Mouse (Mus musculus) liver, embryonic 12.5 days (tissue): ENCODE measurements around the gene Wdhd1. TPM values are rescaled to one million over a fixed set of nuclear protein-coding genes. Genes with fewer than 3 reads are reported as not detected.
A peak's percentile ranks its signal among the peaks of the same experiment; 100 is the strongest.

Experiments used
- ATAC-seq: fragments of 200-750 bp; cut with Nextera tagmentation; 2 replicates; pipeline ENCODE4 v1.8.0; 2017; ENCODE audit warnings: moderate number of reproducible peaks, mild to moderate bottlenecking, moderate library complexity
- H3K27ac ChIP-seq: fragments of 300-500 bp; sonication (generic); 2 replicates; pipeline ENCODE4 v1.5.1; 2016; ENCODE audit warnings: mild to moderate bottlenecking
- H3K27me3 ChIP-seq: fragments of 300-500 bp; sonication (generic); replicated peaks from 2 replicates; pipeline ENCODE4 v1.6.1; 2016; ENCODE audit warnings: mild to moderate bottlenecking, moderate library complexity
- H3K36me3 ChIP-seq: fragments of 300-500 bp; sonication (generic); 2 replicates; pipeline ENCODE4 v1.6.1; 2016; ENCODE audit warnings: mild to moderate bottlenecking, moderate library complexity
- H3K4me1 ChIP-seq: fragments of 300-500 bp; sonication (generic); 2 replicates; pipeline ENCODE4 v1.6.1; 2016
- H3K4me2 ChIP-seq: fragments of 300-500 bp; sonication (generic); 2 replicates; pipeline ENCODE4 v1.6.1; 2016; ENCODE audit warnings: mild to moderate bottlenecking, moderate library complexity
- H3K4me3 ChIP-seq: fragments of 300-500 bp; sonication (generic); 2 replicates; pipeline ENCODE4 v1.5.1; 2016; ENCODE audit warnings: mild to moderate bottlenecking, moderate library complexity
- H3K9ac ChIP-seq: fragments of 300-500 bp; sonication (generic); 2 replicates; pipeline ENCODE4 v1.6.1; 2016; ENCODE audit warnings: mild to moderate bottlenecking, moderate library complexity
- H3K9me3 ChIP-seq: fragments of 300-500 bp; sonication (generic); replicated peaks from 2 replicates; pipeline ENCODE4 v1.6.1; 2016; ENCODE audit warnings: mild to moderate bottlenecking, moderate library complexity
- WGBS: fragments of 180-500 bp; shearing (Covaris S2); methylation state at CpG from one replicate; pipeline ENCODE4 v1.1.7; 2016; ENCODE audit not compliant: insufficient replicate concordance; 5-methylcytosine and 5-hydroxymethylcytosine counted together
- polyA plus RNA-seq: library from polyadenylated mRNA; unstranded; fragments of >200 nt; fragmentation: Nextera tagmentation; extraction: Ambion mirVana; gene quantifications from 2 replicates; pipeline ENCODE4 v1.2.1, GENCODE M21; 2016

Wdhd1 gene
- polyA plus RNA-seq, 1 experiment from 2014 or later, result 58.1 TPM

GRCm38 (mm10) chr14:47298819-47299261 lies 22.2 kb upstream of the Wdhd1 start:
- H3K4me1 ChIP-seq, result peaks cover 71% of the 10 kb centered on the region
- no peaks in the 10 kb centered on the region for H3K27me3 ChIP-seq
- no peaks in the 10 kb centered on the region for H3K9me3 ChIP-seq
- H3K36me3 ChIP-seq, result peaks cover 28% of the 10 kb centered on the region
- ATAC-seq, result peak; percentile 43
- H3K27ac ChIP-seq, result peak overlapping the region; percentile 87
- H3K4me2 ChIP-seq, result peak overlapping the region; percentile 71
- peak overlapping the region; percentile 95 for H3K9ac ChIP-seq
- WGBS, result under 1% methylated on average over 15 of the region's 15 CpGs
- H3K4me3 ChIP-seq, result peak overlapping the region; percentile 74

GRCm38 (mm10) chr14:47298408-47298792 lies 21.7 kb upstream of the Wdhd1 start:
- peak overlapping the region; percentile 71 for H3K4me2 ChIP-seq
- H3K27ac ChIP-seq, result peak overlapping the region; percentile 87
- H3K9me3 ChIP-seq, result no peaks in the 10 kb centered on the region
- peak; percentile 61 for ATAC-seq
- peak overlapping the region; percentile 74 for H3K4me3 ChIP-seq
- H3K4me1 ChIP-seq, result peaks cover 67% of the 10 kb centered on the region
- peak overlapping the region; percentile 95 for H3K9ac ChIP-seq
- peaks cover 26% of the 10 kb centered on the region for H3K36me3 ChIP-seq
- under 1% methylated on average over 35 of the region's 38 CpGs for WGBS
- no peaks in the 10 kb centered on the region for H3K27me3 ChIP-seq

GRCm38 (mm10) chr14:47297785-47298407 lies 21.2 kb upstream of the Wdhd1 start, which contains the start of gene Mapk1ip1l:
Mapk1ip1l (plus strand) TSS chr14:47298266.
- Histone ChIP-seq H3K4me1 (peaks cover 62% of the 10 kb centered on the region), H3K27ac (peak within 1 kb of the TSS; percentile 87), H3K36me3 (peaks cover 23% of the 10 kb centered on the region), H3K4me2 (peak within 1 kb of the TSS; percentile 71), H3K9me3 (no peaks in the 10 kb centered on the region), H3K27me3 (no peaks in the 10 kb centered on the region), H3K9ac (peak within 1 kb of the TSS; percentile 95), H3K4me3 (peak within 1 kb of the TSS; percentile 74)
- ATAC-seq, result peak; percentile 81
- WGBS, result under 1% methylated on average over 34 of the region's 34 CpGs

- WGBS, result 33% methylated on average over 2 of the region's 2 CpGs
- H3K36me3 ChIP-seq, result peaks cover 21% of the 10 kb centered on the region
- peaks cover 51% of the 10 kb centered on the region for H3K4me1 ChIP-seq
- no peaks in the 10 kb centered on the region for H3K9me3 ChIP-seq
- H3K4me2 ChIP-seq, result no peak overlapping the region; the same call in 1 of the 2 replicates
- H3K9ac ChIP-seq, result no peak overlapping the region; the same call in 1 of the 2 replicates
- H3K4me3 ChIP-seq, result no peak overlapping the region
- H3K27ac ChIP-seq, result peak overlapping the region; percentile 87
- ATAC-seq, result no peak
- H3K27me3 ChIP-seq, result no peaks in the 10 kb centered on the region
These were observed 19.6 kb upstream of the Wdhd1 start for GRCm38 (mm10) chr14:47296232-47296631.

GRCm38 (mm10) chr14:47294136-47294535 lies 17.5 kb upstream of the Wdhd1 start:
- Histone ChIP-seq H3K4me3 (no peak overlapping the region), H3K4me2 (0 out of 2 replicates have a peak overlapping the region, but pooled peaks have one; percentile 10), H3K27me3 (no peaks in the 10 kb centered on the region), H3K4me1 (peaks cover 33% of the 10 kb centered on the region), H3K9me3 (no peaks in the 10 kb centered on the region), H3K9ac (no peak overlapping the region), H3K27ac (peak overlapping the region; percentile 22; the same call in 1 of the 2 replicates), H3K36me3 (peaks cover 28% of the 10 kb centered on the region)
- 63% methylated on average over 4 of the region's 4 CpGs for WGBS
- no peak for ATAC-seq

- Histone ChIP-seq H3K36me3 (peaks cover 33% of the 10 kb centered on the region), H3K27me3 (no peaks in the 10 kb centered on the region)
These were observed 15.1 kb upstream of the Wdhd1 start for GRCm38 (mm10) chr14:47291772-47292171.

GRCm38 (mm10) chr14:47287021-47287420 lies 10.4 kb upstream of the Wdhd1 start:
- no peak for ATAC-seq

More at GRCm38 (mm10) chr14:47291772-47292171, 15.1 kb upstream of the Wdhd1 start:
- no peak for ATAC-seq
- Histone ChIP-seq H3K27ac (no peak overlapping the region), H3K9me3 (no peaks in the 10 kb centered on the region), H3K9ac (no peak overlapping the region), H3K4me3 (no peak overlapping the region), H3K4me2 (no peak overlapping the region), H3K4me1 (peaks cover 26% of the 10 kb centered on the region)
- 81% methylated on average over 1 of the region's 1 CpGs for WGBS

GRCm38 (mm10) chr14:47286215-47286614 lies 9.6 kb upstream of the Wdhd1 start:
- WGBS, result 64% methylated on average over 1 of the region's 1 CpGs
- Histone ChIP-seq H3K9me3 (no peaks in the 10 kb centered on the region), H3K36me3 (peaks cover 46% of the 10 kb centered on the region), H3K9ac (no peak overlapping the region), H3K27me3 (no peaks in the 10 kb centered on the region), H3K4me2 (no peak overlapping the region), H3K27ac (peak overlapping the region; percentile 45; the same call in 1 of the 2 replicates), H3K4me3 (no peak overlapping the region), H3K4me1 (peaks cover 37% of the 10 kb centered on the region)
- ATAC-seq, result peak; percentile 72

More at GRCm38 (mm10) chr14:47287021-47287420, 10.4 kb upstream of the Wdhd1 start:
- H3K4me1 ChIP-seq, result peaks cover 37% of the 10 kb centered on the region
- no peaks in the 10 kb centered on the region for H3K9me3 ChIP-seq
- H3K36me3 ChIP-seq, result peaks cover 46% of the 10 kb centered on the region
- H3K4me3 ChIP-seq, result no peak overlapping the region
- H3K27me3 ChIP-seq, result no peaks in the 10 kb centered on the region
- H3K9ac ChIP-seq, result no peak overlapping the region
- 0 out of 2 replicates have a peak overlapping the region, but pooled peaks have one; percentile 15 for H3K4me2 ChIP-seq
- 63% methylated on average over 5 of the region's 5 CpGs for WGBS
- no peak overlapping the region for H3K27ac ChIP-seq

GRCm38 (mm10) chr14:47285271-47285670 lies 8.6 kb upstream of the Wdhd1 start:
- H3K4me2 ChIP-seq, result no peak overlapping the region
- H3K36me3 ChIP-seq, result peaks cover 47% of the 10 kb centered on the region
- no peaks in the 10 kb centered on the region for H3K9me3 ChIP-seq
- H3K4me1 ChIP-seq, result peaks cover 37% of the 10 kb centered on the region
- H3K27ac ChIP-seq, result peak overlapping the region; percentile 62; the same call in 1 of the 2 replicates
- no peak for ATAC-seq
- no peak overlapping the region for H3K4me3 ChIP-seq
- no peaks in the 10 kb centered on the region for H3K27me3 ChIP-seq
- WGBS, result 89% methylated on average over 2 of the region's 2 CpGs
- H3K9ac ChIP-seq, result no peak overlapping the region

- H3K36me3 ChIP-seq, result peaks cover 41% of the 10 kb centered on the region
- H3K4me1 ChIP-seq, result peaks cover 40% of the 10 kb centered on the region
- ATAC-seq, result no peak
- no peaks in the 10 kb centered on the region for H3K27me3 ChIP-seq
- H3K4me2 ChIP-seq, result no peak overlapping the region
- H3K9ac ChIP-seq, result no peak overlapping the region
- H3K9me3 ChIP-seq, result no peaks in the 10 kb centered on the region
- no peak overlapping the region for H3K4me3 ChIP-seq
- 64% methylated on average over 7 of the region's 7 CpGs for WGBS
- H3K27ac ChIP-seq, result no peak overlapping the region
These were observed 6.9 kb upstream of the Wdhd1 start for GRCm38 (mm10) chr14:47283568-47283967.

- Histone ChIP-seq H3K4me2 (no peak overlapping the region), H3K36me3 (peaks cover 38% of the 10 kb centered on the region), H3K9me3 (no peaks in the 10 kb centered on the region), H3K27me3 (no peaks in the 10 kb centered on the region), H3K27ac (no peak overlapping the region), H3K4me3 (no peak overlapping the region), H3K4me1 (peaks cover 37% of the 10 kb centered on the region), H3K9ac (no peak overlapping the region)
- ATAC-seq, result no peak
- 84% methylated on average over 4 of the region's 4 CpGs for WGBS
These were observed 4.9 kb upstream of the Wdhd1 start for GRCm38 (mm10) chr14:47281535-47281934.

GRCm38 (mm10) chr14:47279058-47279457 lies 2.4 kb upstream of the Wdhd1 start:
- no peaks in the 10 kb centered on the region for H3K9me3 ChIP-seq
- no peak overlapping the region for H3K4me3 ChIP-seq
- WGBS, result 57% methylated on average over 2 of the region's 2 CpGs

More at GRCm38 (mm10) chr14:47279058-47279457, 2.4 kb upstream of the Wdhd1 start:
- ATAC-seq, result no peak
- no peak overlapping the region for H3K9ac ChIP-seq
- H3K4me1 ChIP-seq, result peaks cover 33% of the 10 kb centered on the region
- no peak overlapping the region for H3K4me2 ChIP-seq
- H3K36me3 ChIP-seq, result peaks cover 38% of the 10 kb centered on the region
- H3K27me3 ChIP-seq, result no peaks in the 10 kb centered on the region
- H3K27ac ChIP-seq, result no peak overlapping the region
